Mouse (Mus musculus): Measurements from ENCODE around the gene Dab1.

- TF ChIP-seq CTCF (IDR thresholded peaks at IDR 0.05; ENCODE audit: low read depth) (no peak), EP300 (IDR thresholded peaks at IDR 0.05; ENCODE audit: low read depth) (no peak)
Measured at GRCm38 (mm10) chr4:104066901-104067300, 447.7 kb downstream of the Dab1 start.
